Mouse (Mus musculus) forebrain, postnatal 0 days (tissue): Measurements from ENCODE around the gene Cdc5l. TPM values are rescaled to one million over a fixed set of nuclear protein-coding genes. Genes with fewer than 3 reads are reported as not detected.

Experiments used
- ATAC-seq: fragments of 200-750 bp; cut with Nextera tagmentation; 2 replicates; pipeline ENCODE4 v1.8.0; 2017; ENCODE audit warnings: mild to moderate bottlenecking, moderate library complexity
- DNase-seq: peaks from one replicate; pipeline ENCODE4 v3.0.0-alpha.2; 2015
- H3K27ac ChIP-seq: fragments of 300-500 bp; sonication (generic); 2 replicates; pipeline ENCODE4 v1.5.1; 2014; ENCODE audit warnings: low read depth, mild to moderate bottlenecking, antibody characterized with exemption, low read length, moderate library complexity, mixed read lengths
- H3K27me3 ChIP-seq: fragments of 300-500 bp; sonication (generic); 2 replicates; pipeline ENCODE4 v1.6.1; 2014; ENCODE audit warnings: mild to moderate bottlenecking, low read length, mixed read lengths; ENCODE audit not compliant: insufficient read depth
- H3K36me3 ChIP-seq: fragments of 300-500 bp; sonication (generic); 2 replicates; pipeline ENCODE4 v1.6.1; 2014; ENCODE audit warnings: mild to moderate bottlenecking, moderate library complexity; ENCODE audit not compliant: insufficient read depth
- H3K4me1 ChIP-seq: fragments of 300-500 bp; sonication (generic); 2 replicates; pipeline ENCODE4 v1.6.1; 2014; ENCODE audit warnings: antibody characterized with exemption; ENCODE audit not compliant: insufficient read depth
- H3K4me2 ChIP-seq: fragments of 300-500 bp; sonication (generic); 2 replicates; pipeline ENCODE4 v1.6.1; 2014; ENCODE audit warnings: low read depth, mild to moderate bottlenecking, moderate library complexity
- H3K4me3 ChIP-seq: fragments of 300-500 bp; sonication (generic); 2 replicates; pipeline ENCODE4 v1.5.1; 2014; ENCODE audit warnings: low read depth, low read length, mixed read lengths
- H3K9ac ChIP-seq: fragments of 300-500 bp; sonication (generic); 2 replicates; pipeline ENCODE4 v1.6.1; 2014; ENCODE audit warnings: mild to moderate bottlenecking
- H3K9me3 ChIP-seq: fragments of 300-500 bp; sonication (generic); 2 replicates; pipeline ENCODE4 v1.6.1; 2016; ENCODE audit warnings: low read length
- CTCF ChIP-seq: sonication (generic); IDR thresholded peaks from 2 replicates; pipeline ENCODE4 v1.5.1; 2016; ENCODE audit warnings: antibody characterized with exemption, control low read depth, low read depth
- WGBS: fragments of 180-500 bp; shearing (Covaris S2); extraction: QIAGEN DNeasy Blood & Tissue Kit; methylation state at CpG from one replicate; pipeline ENCODE4 v1.1.7; 2014; 5-methylcytosine and 5-hydroxymethylcytosine counted together
- polyA plus RNA-seq: library from polyadenylated mRNA; unstranded; fragments of >200 nt; fragmentation: Nextera tagmentation; extraction: Ambion mirVana; gene quantifications from 2 replicates; pipeline ENCODE4 v1.2.1, GENCODE M21; 2015
- total RNA-seq: library from RNA; depleted of rRNA; stranded (reverse); fragments of >200 nt; gene quantifications from 2 replicates; pipeline ENCODE4 v1.2.3, GENCODE M21; 2014; rRNA removed

Gene Cdc5l
- total and polyA plus RNA-seq, 2 experiments from 2014 or later, result 49.5 to 55.3 TPM

- no peak for ATAC-seq
- no peak for DNase-seq
- H3K4me3 ChIP-seq, result no peak overlapping the region
- peaks cover 4% of the 10 kb centered on the region; the same call in 1 of the 2 replicates for H3K9me3 ChIP-seq
- H3K27me3 ChIP-seq, result no peaks in the 10 kb centered on the region
- H3K9ac ChIP-seq, result no peak overlapping the region
- TF ChIP-seq CTCF, result no peak
- no peaks in the 10 kb centered on the region for H3K36me3 ChIP-seq
- WGBS, result 96% methylated on average over 4 of the region's 4 CpGs
- no peak overlapping the region for H3K27ac ChIP-seq
- H3K4me2 ChIP-seq, result no peak overlapping the region
- no peaks in the 10 kb centered on the region for H3K4me1 ChIP-seq
Observed at GRCm38 (mm10) chr17:45347951-45348350, 85.6 kb downstream of the Cdc5l start.

Other genes starting within 250 kb of the Cdc5l start
- 0.92 and 1.6 TPM in 2 replicates for gene Spats1, start 41.7 kb upstream of the Cdc5l start, total RNA-seq
- 1.3 and 2.7 TPM in 2 replicates for gene Spats1, start 41.7 kb upstream of the Cdc5l start, polyA plus RNA-seq
- gene Aars2, start 73.1 kb upstream of the Cdc5l start, total RNA-seq, result 19.2 and 20.8 TPM in 2 replicates
- gene Aars2, start 73.1 kb upstream of the Cdc5l start, polyA plus RNA-seq, result 10.9 and 12.0 TPM in 2 replicates
- 1.0 and 1.4 TPM in 2 replicates for gene Tcte1, start 89.7 kb upstream of the Cdc5l start, total RNA-seq
- gene Tcte1, start 89.7 kb upstream of the Cdc5l start, polyA plus RNA-seq, result 4.7 and 5.7 TPM in 2 replicates
- 79.2 and 79.6 TPM in 2 replicates for gene Tmem151b, start 115.9 kb upstream of the Cdc5l start, total RNA-seq
- gene Tmem151b, start 115.9 kb upstream of the Cdc5l start, polyA plus RNA-seq, result 32.2 and 33.7 TPM in 2 replicates
- 2.8 and 3.1 TPM in 2 replicates for gene Nfkbie, start 122.0 kb upstream of the Cdc5l start, total RNA-seq
- 2.2 and 2.7 TPM in 2 replicates for gene Nfkbie, start 122.0 kb upstream of the Cdc5l start, polyA plus RNA-seq
- gene Slc35b2, start 130.1 kb upstream of the Cdc5l start, total RNA-seq, result 80.9 and 87.0 TPM in 2 replicates
- gene Slc35b2, start 130.1 kb upstream of the Cdc5l start, polyA plus RNA-seq, result 83.8 and 89.6 TPM in 2 replicates
- gene Hsp90ab1, start 139.5 kb upstream of the Cdc5l start, total RNA-seq, result 1,283 and 1,351 TPM in 2 replicates
- 1,258 and 1,497 TPM in 2 replicates for gene Hsp90ab1, start 139.5 kb upstream of the Cdc5l start, polyA plus RNA-seq
- gene Slc29a1, start 165.9 kb upstream of the Cdc5l start, total RNA-seq, result 68.3 and 84.5 TPM in 2 replicates
- gene Slc29a1, start 165.9 kb upstream of the Cdc5l start, polyA plus RNA-seq, result 76.2 and 84.4 TPM in 2 replicates
- not detected in 2 replicates for gene Mymx, start 168.4 kb upstream of the Cdc5l start, total RNA-seq
- not detected in 2 replicates for gene Mymx, start 168.4 kb upstream of the Cdc5l start, polyA plus RNA-seq
- 0.85 and 1.3 TPM in 2 replicates for gene Capn11, start 225.6 kb upstream of the Cdc5l start, total RNA-seq
- 0.06 and 1.5 TPM in 2 replicates for gene Capn11, start 225.6 kb upstream of the Cdc5l start, polyA plus RNA-seq